Mouse (Mus musculus): Measurements from ENCODE around the gene Scgb1c1.

DNA sequence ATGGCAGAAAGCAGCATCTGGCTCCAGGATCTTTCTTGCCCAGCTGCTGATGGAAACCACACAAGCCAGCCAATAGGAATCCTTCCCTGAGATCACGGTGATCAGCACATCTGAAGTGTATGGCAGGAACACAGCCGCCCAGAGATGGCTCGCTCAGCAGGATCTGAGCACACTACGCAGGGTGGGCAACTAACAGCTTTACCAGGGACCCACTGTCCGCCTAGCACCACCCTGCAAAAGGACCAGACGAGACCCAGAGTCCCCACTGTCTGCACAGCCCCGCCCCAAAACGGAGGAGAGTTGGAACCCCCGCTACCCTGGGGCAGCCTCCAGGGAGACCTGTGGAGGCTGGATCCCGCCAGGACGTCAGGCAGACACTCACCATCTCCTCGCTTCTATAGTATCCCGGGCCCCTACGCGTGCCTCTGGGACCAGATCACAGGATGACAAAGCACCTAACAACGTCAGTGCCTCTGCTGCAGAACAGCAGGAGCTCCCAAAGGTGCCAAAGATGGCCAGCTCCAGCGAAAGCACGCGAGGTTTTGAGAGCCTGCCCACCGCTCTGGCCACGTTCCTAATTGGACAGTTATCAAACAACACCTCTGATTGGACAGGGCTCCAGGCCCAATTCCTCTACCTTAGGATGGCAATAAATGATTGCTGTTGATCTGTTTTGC is 23.6 kb upstream of the Scgb1c1 start, which contains the start of gene Zfp941:
- TF ChIP-seq CTCF (conservative IDR thresholded peaks at IDR 0.05 in 1 of 2, IDR thresholded peaks at IDR 0.05 in 1 of 2; ENCODE audit: low read depth in 2 of 2, low read length in 2 of 2) (no peak), POLR2A (IDR thresholded peaks at IDR 0.05; ENCODE audit: low read depth, low read length) (no peak), EP300 (IDR thresholded peaks at IDR 0.05; ENCODE audit: low read length) (no peak), CHD2 (IDR thresholded peaks at IDR 0.05; ENCODE audit: low read length) (no peak), POLR2AphosphoS2 (IDR thresholded peaks at IDR 0.05; ENCODE audit: low read depth, low read length) (no peak), USF1 (IDR thresholded peaks at IDR 0.05; ENCODE audit: low read depth, low read length) (no peak), JUN (IDR thresholded peaks at IDR 0.05; ENCODE audit: insufficient read depth, low read depth, low read length) (no peak), ZC3H11A (IDR thresholded peaks at IDR 0.05; ENCODE audit: low read depth, low read length) (no peak), NELFE (IDR thresholded peaks at IDR 0.05; ENCODE audit: low read depth, low read length) (no peak), ZMIZ1 (IDR thresholded peaks at IDR 0.05; ENCODE audit: low read depth, low read length) (no peak), MAX (IDR thresholded peaks at IDR 0.05; ENCODE audit: low read length) (no peak)
